Mouse (Mus musculus) hindbrain, embryonic 10.5 days (tissue): ENCODE measurements around the gene Tgfbrap1. TPM values are rescaled to one million over a fixed set of nuclear protein-coding genes. Genes with fewer than 3 reads are reported as not detected.
"Not testable (repeated sequence)": the region's sequence is repeated elsewhere in the genome, so short reads cannot be mapped to it uniquely, and the experiment has no call there.

Experiments used
- DNase-seq: peaks from one replicate; pipeline ENCODE4 v3.0.0-alpha.2; 2017; ENCODE audit warnings: low spot score
- H3K27ac ChIP-seq: fragments of 300-500 bp; sonication (generic); 2 replicates; pipeline ENCODE4 v1.5.1; 2016; ENCODE audit warnings: mild to moderate bottlenecking, moderate library complexity
- H3K27me3 ChIP-seq: fragments of 300-500 bp; sonication (generic); 2 replicates; pipeline ENCODE4 v1.6.1; 2016; ENCODE audit warnings: mild to moderate bottlenecking; ENCODE audit not compliant: poor library complexity, insufficient read depth, severe bottlenecking
- H3K36me3 ChIP-seq: fragments of 300-500 bp; sonication (generic); 2 replicates; pipeline ENCODE4 v1.6.1; 2016; ENCODE audit warnings: mild to moderate bottlenecking, moderate library complexity
- H3K4me1 ChIP-seq: fragments of 300-500 bp; sonication (generic); replicated peaks from 2 replicates; pipeline ENCODE4 v1.6.1; 2016; ENCODE audit warnings: mild to moderate bottlenecking
- H3K4me3 ChIP-seq: fragments of 300-500 bp; sonication (generic); 2 replicates; pipeline ENCODE4 v1.5.1; 2016; ENCODE audit warnings: mild to moderate bottlenecking, moderate library complexity
- H3K9me3 ChIP-seq: fragments of 300-500 bp; sonication (generic); 2 replicates; pipeline ENCODE4 v1.6.1; 2016; ENCODE audit warnings: mild to moderate bottlenecking, moderate library complexity
- WGBS: fragments of 180-500 bp; shearing (Covaris S2); methylation state at CpG from one replicate; pipeline ENCODE4 v1.1.7; 2016; 5-methylcytosine and 5-hydroxymethylcytosine counted together
- polyA plus RNA-seq: library from polyadenylated mRNA; unstranded; fragments of >200 nt; fragmentation: Nextera tagmentation; extraction: Ambion mirVana; gene quantifications from 2 replicates; pipeline ENCODE4 v1.2.1, GENCODE M21; 2016

Tgfbrap1 gene
- 14.4 and 16.3 TPM in 2 replicates for polyA plus RNA-seq

DNA sequence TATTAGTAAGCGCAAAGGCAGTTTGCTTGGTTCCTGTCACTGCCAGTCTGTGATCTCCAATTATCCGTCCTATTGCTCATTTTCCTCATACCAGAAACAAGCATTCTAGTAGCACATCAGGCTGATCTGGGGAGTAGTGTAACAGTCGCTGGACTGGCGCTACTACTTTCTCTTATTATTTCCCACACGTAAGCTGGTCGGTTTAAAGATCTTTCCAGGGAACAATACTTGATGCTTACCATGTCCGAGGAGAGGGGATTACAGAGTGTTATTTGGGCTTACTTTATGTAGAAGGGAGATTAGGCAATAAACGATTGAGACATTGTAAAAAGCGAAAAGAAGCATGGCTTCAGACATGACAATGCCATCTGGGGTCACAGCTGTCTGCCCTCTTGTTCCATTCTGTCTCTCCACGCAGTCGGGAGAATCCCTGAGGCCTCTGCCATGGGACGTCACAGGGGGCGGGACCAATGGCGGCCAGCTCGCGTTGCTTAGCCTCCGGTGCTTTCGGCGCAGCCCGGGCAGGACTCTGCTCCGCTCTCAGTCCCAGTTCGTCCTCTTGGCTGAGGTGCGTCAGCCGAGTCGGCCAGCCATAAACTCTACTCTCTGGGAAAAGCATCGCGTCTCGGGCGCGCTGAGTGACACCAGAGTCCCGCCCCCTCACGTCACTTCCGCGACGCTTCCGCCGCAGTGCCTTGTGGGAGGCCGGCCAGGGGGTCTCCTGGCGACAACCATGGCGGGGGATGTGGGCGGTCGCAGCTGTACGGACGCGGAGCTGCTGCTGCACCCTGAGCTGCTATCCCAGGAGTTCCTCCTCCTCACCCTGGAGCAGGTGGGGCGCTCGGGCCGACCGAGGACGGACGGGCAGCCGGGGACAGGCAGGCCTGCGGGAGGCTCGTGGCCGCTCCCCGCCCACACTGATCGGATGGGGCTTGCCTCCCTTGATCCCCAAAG lies at the start of gene Tgfbrap1, which contains the start of gene AI597479:
Gene Tgfbrap1 (minus strand): TSS at position 607 of the 954 bp plus-strand sequence.
Gene AI597479 (plus strand): TSS at position 680 of the 954 bp plus-strand sequence.
- WGBS: under 1% methylated on average over 57 of the region's 57 CpGs
- H3K36me3 ChIP-seq: peaks cover 31% of the 10 kb centered on the region
- H3K27ac ChIP-seq: peak within 1 kb of the TSS; percentile 98
- no peaks in the 10 kb centered on the region for H3K27me3 ChIP-seq
- no peaks in the 10 kb centered on the region for H3K9me3 ChIP-seq
- H3K4me1 ChIP-seq: peaks cover 26% of the 10 kb centered on the region
- peak within 1 kb of the TSS; percentile 72 for H3K4me3 ChIP-seq
- peak; percentile 95 for DNase-seq

DNA sequence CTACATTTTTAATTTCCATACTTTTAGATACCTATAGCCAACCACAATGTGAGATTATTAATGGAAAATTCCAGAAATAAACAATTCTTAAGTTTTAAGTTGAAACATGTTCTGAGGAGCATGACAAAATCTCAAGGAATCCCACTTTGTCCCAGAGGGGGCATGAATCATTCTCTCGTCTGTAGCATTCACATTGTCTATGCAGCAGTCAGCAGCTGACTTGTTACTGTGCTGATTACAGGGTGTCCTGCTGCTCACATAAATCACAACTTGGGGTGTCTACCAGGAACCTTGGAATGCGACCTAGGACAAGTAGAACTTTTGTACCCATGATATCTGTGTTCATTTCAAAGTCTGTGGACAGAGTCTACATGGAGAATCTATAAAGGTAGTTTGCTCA lies 49.0 kb upstream of the Tgfbrap1 start:
- no peaks in the 10 kb centered on the region for H3K36me3 ChIP-seq
- no peak for DNase-seq
- no peaks in the 10 kb centered on the region for H3K9me3 ChIP-seq
- H3K4me3 ChIP-seq: no peak overlapping the region
- no peaks in the 10 kb centered on the region for H3K27me3 ChIP-seq
- no peaks in the 10 kb centered on the region for H3K4me1 ChIP-seq
- WGBS: 76% methylated on average over 2 of the region's 2 CpGs
- H3K27ac ChIP-seq: no peak overlapping the region

DNA sequence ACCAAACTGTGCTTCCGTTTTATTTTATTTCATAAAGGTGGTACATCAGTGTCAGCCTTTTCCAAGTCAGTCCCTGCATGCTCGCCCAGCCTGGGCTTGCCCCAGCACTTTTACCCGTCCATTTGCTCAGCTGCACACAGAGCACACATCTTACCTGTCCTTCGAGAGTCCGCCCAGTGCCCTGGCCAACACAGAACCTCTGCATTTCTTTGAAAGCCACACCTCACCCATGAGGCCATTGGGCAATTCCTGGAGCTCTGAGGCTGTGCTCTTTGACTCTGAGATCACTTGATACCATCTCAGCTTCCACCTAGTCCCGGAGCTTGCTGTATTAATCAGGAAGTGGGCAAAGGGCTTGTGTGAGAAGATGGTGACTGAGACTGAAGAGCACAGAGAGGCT lies 47.0 kb upstream of the Tgfbrap1 start:
- H3K27me3 ChIP-seq: no peaks in the 10 kb centered on the region
- no peaks in the 10 kb centered on the region for H3K4me1 ChIP-seq
- no peak overlapping the region for H3K27ac ChIP-seq
- no peak overlapping the region for H3K4me3 ChIP-seq
- H3K9me3 ChIP-seq: no peaks in the 10 kb centered on the region
- no peak for DNase-seq
- H3K36me3 ChIP-seq: no peaks in the 10 kb centered on the region
- WGBS: 87% methylated on average over 6 of the region's 6 CpGs

DNA sequence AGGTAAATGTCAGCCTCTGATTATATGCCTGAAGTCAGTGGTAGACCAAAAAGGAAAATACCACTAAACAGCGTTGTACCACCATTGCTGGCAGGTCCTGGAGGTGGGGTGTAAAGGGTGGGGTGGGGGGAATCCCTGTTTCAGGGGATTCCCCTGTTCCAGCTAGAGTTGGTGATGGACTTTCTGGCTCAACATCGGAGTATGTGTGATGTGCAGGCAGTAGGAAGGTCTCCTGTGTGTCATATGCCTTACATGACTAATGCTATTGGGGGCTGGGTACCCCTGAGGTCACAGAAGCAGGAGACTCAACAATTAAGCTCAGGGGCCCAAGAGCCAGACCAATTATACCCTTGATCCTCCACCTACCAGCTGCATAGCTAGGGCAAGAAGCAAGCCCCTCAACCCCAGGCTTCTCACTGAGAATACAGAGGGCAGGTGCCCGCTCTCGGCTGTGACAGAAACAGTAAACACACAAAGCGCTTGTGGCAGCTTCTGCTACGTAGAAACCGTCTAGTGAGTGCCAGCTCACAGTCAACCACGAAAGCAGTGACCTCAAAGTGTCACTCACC lies 46.0 kb upstream of the Tgfbrap1 start:
- Histone ChIP-seq H3K4me1 (no peaks in the 10 kb centered on the region), H3K9me3 (no peaks in the 10 kb centered on the region), H3K36me3 (no peaks in the 10 kb centered on the region), H3K27me3 (no peaks in the 10 kb centered on the region), H3K4me3 (no peak overlapping the region), H3K27ac (no peak overlapping the region)
- no peak for DNase-seq
- WGBS: 94% methylated on average over 8 of the region's 8 CpGs

DNA sequence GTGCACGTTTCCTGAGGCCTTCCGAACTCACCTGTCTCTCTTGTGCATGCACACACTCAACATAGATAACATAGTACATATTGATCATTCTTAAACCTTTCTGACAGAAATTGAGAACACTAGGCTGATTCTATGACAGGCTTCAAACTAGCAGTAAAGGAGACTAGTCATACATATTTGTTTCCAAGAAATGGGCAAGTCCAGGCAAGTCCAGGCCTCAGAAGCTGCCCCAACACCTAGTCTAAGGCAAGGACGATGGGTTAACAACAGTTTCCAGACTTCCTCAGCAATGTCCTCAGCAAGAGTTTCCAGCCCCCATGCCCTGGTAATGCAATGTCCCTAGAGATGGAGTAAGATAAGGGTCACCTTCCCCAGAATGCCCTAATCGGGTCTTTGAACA lies 45.4 kb upstream of the Tgfbrap1 start:
- H3K27ac ChIP-seq: no peak overlapping the region
- no peaks in the 10 kb centered on the region for H3K36me3 ChIP-seq
- H3K4me3 ChIP-seq: no peak overlapping the region
- 89% methylated on average over 4 of the region's 4 CpGs for WGBS
- H3K4me1 ChIP-seq: no peaks in the 10 kb centered on the region
- H3K9me3 ChIP-seq: no peaks in the 10 kb centered on the region
- H3K27me3 ChIP-seq: no peaks in the 10 kb centered on the region
- DNase-seq: no peak

DNA sequence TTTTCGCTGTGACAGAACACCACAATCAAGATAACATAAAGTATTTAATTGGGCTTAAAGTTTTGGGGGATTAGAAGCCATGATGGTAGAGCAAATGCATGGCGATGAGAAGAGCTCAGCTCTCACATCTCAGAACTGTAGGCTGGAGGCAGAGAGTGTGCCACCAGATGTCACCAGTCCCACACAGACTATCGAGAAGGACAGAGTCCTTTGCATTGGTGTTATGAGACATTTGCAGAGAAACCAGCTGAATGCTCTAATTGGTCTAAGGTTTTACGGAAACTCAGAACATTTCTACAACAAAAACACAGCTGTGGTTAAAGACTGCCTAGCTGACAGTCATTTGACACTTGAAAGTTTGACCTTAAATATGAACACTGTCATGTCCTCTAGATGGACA lies 44.8 kb upstream of the Tgfbrap1 start:
- Histone ChIP-seq H3K27me3 (no peaks in the 10 kb centered on the region), H3K27ac (no peak overlapping the region), H3K9me3 (no peaks in the 10 kb centered on the region), H3K4me1 (no peaks in the 10 kb centered on the region), H3K4me3 (no peak overlapping the region), H3K36me3 (no peaks in the 10 kb centered on the region)
- 88% methylated on average over 4 of the region's 4 CpGs for WGBS
- DNase-seq: no peak

DNA sequence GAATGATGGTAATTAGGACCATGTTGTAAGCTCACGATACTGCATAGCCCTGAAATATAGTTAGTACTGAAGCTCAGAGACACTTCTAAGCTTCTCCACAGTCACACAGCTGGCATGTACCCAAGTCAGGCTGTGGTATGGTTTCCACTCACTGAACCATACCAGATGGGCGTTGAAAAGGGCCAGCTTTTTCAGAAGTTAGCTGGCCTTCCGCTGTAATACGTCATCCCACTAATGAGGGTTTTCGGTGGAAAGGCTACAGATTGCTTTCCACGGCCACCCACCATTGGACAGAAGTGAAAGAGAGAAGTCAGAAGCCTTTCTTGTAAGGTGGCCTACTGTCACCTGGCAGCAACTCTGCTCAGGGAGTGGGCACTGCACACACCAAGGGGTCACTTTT lies 44.4 kb upstream of the Tgfbrap1 start:
- no peaks in the 10 kb centered on the region for H3K4me1 ChIP-seq
- 92% methylated on average over 6 of the region's 6 CpGs for WGBS
- no peak for DNase-seq
- no peak overlapping the region for H3K4me3 ChIP-seq
- no peaks in the 10 kb centered on the region for H3K9me3 ChIP-seq
- no peaks in the 10 kb centered on the region for H3K36me3 ChIP-seq
- no peak overlapping the region for H3K27ac ChIP-seq
- no peaks in the 10 kb centered on the region for H3K27me3 ChIP-seq

DNA sequence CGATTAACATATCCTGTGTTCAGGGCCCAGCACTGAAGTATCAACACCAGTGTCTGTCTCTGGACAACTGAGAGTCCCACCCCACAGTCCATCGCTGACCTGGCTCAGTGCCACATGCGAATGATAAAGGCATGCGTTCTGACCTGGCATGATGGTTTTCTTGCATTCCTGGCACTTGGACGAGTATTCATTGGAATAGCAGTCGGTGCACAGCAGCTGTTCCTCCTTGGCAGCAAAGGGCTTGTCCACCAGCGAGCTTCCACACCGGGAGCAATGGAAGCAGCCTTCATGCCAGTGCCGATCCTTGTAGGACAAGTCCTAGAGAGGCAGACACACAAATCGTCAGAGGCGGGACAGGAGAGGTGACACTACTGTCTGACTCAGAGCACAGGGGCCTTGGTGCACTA lies 43.1 kb upstream of the Tgfbrap1 start:
- H3K27me3 ChIP-seq: no peaks in the 10 kb centered on the region
- no peak overlapping the region for H3K4me3 ChIP-seq
- no peak for DNase-seq
- 91% methylated on average over 11 of the region's 11 CpGs for WGBS
- 0 out of 2 replicates have a peak, but pooled peaks cover 2% of the 10 kb centered on the region for H3K36me3 ChIP-seq
- H3K9me3 ChIP-seq: no peaks in the 10 kb centered on the region
- H3K27ac ChIP-seq: no peak overlapping the region
- no peaks in the 10 kb centered on the region for H3K4me1 ChIP-seq

DNA sequence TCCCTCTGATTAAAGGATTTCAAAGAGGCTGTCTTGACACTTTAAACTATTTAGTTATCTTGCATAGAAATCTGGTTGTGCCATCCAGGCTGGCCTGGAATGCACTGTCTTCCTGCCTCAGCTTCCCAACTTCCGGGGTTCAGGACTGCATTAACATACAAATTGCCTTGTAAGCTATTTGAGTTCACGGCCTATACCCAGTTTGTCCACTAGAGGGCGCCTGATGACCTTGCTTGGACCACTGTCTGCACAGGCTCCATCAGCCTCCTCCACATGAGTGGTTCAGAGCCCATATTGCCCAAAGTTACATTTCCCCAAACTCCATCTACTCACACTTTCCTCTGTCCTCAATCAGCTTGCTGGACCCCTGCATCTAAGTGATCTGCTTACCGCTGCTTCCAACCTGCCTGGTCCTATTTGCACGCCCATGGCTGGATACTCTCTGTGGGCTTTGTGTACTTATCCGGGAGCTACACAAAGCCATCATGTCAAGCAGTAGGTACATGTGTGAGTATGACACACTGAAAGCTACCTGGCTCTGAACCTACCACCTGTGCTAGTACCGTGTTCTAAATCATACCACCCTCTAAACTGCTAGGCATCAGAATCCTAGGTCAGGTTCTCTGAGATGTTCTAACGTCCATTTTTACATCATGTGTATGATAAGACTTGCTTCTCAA lies 41.3 kb upstream of the Tgfbrap1 start:
- Histone ChIP-seq H3K4me3 (no peak overlapping the region), H3K9me3 (no peaks in the 10 kb centered on the region), H3K36me3 (0 out of 2 replicates have a peak, but pooled peaks cover 5% of the 10 kb centered on the region), H3K27ac (no peak overlapping the region), H3K27me3 (no peaks in the 10 kb centered on the region), H3K4me1 (no peaks in the 10 kb centered on the region)
- peak; percentile 93 for DNase-seq
- 52% methylated on average over 8 of the region's 8 CpGs for WGBS

DNA sequence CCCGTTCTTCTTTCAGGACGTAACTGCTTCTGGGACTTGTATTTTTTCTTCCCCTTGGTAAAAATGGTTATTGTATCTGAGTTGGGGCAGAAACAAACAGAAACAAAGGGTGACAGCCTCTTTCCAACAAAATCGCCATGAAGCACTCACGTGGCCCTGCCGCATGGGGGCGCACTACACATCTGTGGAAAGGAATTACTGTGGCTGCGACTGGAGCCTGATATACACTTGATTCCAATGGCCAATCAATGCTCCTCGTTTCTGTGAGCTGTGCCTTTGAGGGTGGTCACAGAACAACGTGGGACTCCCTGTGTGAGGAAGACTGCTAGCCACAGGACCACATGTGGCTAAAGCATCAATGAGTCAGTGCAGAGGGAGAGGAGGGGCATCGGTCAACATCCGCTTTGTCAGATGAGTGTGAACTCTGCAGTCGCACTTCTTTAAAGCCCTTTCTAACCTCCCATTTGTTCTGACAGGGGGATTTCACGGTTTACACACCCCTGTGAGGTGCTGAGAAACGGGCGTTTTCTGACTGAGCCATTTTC lies 39.9 kb upstream of the Tgfbrap1 start:
- H3K4me3 ChIP-seq: no peak overlapping the region
- no peak overlapping the region for H3K27ac ChIP-seq
- WGBS: 74% methylated on average over 15 of the region's 15 CpGs
- H3K9me3 ChIP-seq: no peaks in the 10 kb centered on the region
- H3K4me1 ChIP-seq: no peaks in the 10 kb centered on the region
- no peaks in the 10 kb centered on the region for H3K27me3 ChIP-seq
- H3K36me3 ChIP-seq: 0 out of 2 replicates have a peak, but pooled peaks cover 5% of the 10 kb centered on the region
- DNase-seq: no peak

DNA sequence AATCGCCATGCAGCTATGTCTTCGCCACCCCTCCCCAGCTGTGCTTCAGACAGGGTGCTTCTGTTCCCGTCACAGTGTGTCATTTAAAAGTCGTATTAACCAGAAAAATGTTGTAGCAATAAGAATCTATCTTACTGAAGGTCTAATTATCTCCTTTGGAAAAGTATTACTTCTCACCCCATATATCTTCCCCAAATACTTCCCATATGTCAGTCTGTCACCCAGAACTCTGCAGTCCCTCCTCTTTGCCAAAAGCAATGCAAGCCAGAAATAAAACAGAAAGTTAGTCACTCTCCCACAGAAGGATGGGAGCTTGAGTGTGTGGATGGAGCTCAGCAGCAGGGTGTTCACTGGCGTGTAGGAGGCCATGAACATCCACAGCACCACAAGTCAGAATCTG lies 38.9 kb upstream of the Tgfbrap1 start:
- no peak overlapping the region for H3K27ac ChIP-seq

DNA sequence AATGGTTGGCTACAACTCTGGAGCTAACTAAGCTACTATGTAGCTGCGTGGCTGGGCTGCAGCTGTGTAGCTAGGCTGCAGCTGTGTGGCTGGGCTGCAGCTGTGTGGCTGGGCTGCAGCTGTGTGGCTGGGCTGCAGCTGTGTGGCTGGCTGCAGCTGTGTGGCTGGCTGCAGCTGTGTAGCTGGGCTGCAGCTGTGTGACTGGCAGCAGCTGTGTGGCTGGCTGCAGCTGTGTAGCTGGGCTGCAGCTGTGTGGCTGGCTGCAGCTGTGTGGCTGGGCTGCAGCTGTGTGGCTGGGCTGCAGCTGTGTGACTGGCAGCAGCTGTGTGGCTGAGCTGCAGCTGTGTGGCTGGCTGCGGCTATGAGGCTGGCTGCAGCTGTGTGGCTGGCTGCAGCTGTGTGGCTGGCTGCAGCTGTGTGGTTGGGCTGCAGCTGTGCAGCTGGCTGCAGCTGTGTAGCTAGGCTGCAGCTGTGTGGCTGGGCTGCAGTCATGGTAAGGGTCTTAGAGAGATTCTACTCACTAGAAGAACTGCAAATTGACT lies 38.1 kb upstream of the Tgfbrap1 start:
- WGBS: 81% methylated on average over 2 of the region's 2 CpGs

More for the DNA sequence above, 38.9 kb upstream of the Tgfbrap1 start:
- Histone ChIP-seq H3K4me1 (no peaks in the 10 kb centered on the region), H3K27me3 (no peaks in the 10 kb centered on the region), H3K9me3 (no peaks in the 10 kb centered on the region), H3K36me3 (0 out of 2 replicates have a peak, but pooled peaks cover 5% of the 10 kb centered on the region), H3K4me3 (no peak overlapping the region)
- WGBS: 87% methylated on average over 5 of the region's 5 CpGs
- DNase-seq: no peak

More for the DNA sequence above, 38.1 kb upstream of the Tgfbrap1 start:
- not testable (repeated sequence) for H3K9me3 ChIP-seq, DNase-seq, H3K4me1 ChIP-seq, H3K27ac ChIP-seq, H3K36me3 ChIP-seq, H3K27me3 ChIP-seq, H3K4me3 ChIP-seq
